Mouse (Mus musculus) forebrain, embryonic 16.5 days (tissue): Measurements from ENCODE around the gene Ptprn2. TPM values are rescaled to one million over a fixed set of nuclear protein-coding genes. Genes with fewer than 3 reads are reported as not detected.

Experiments used
- ATAC-seq: fragments of 200-750 bp; cut with Nextera tagmentation; 2 replicates; pipeline ENCODE4 v1.8.0; 2017; ENCODE audit warnings: mild to moderate bottlenecking, moderate library complexity
- H3K27ac ChIP-seq: fragments of 300-500 bp; sonication (generic); 2 replicates; pipeline ENCODE4 v1.5.1; 2014; ENCODE audit warnings: low read length, control low read depth
- H3K27me3 ChIP-seq: fragments of 300-500 bp; sonication (generic); replicated peaks from 2 replicates; pipeline ENCODE4 v1.6.1; 2014; ENCODE audit warnings: low read length; ENCODE audit not compliant: control insufficient read depth, insufficient read depth
- H3K36me3 ChIP-seq: fragments of 300-500 bp; sonication (generic); 2 replicates; pipeline ENCODE4 v1.6.1; 2014; ENCODE audit not compliant: control insufficient read depth, insufficient read depth
- H3K4me1 ChIP-seq: fragments of 300-500 bp; sonication (generic); replicated peaks from 2 replicates; pipeline ENCODE4 v1.6.1; 2014; ENCODE audit warnings: low read length; ENCODE audit not compliant: control insufficient read depth, insufficient read depth
- H3K4me2 ChIP-seq: fragments of 300-500 bp; sonication (generic); 2 replicates; pipeline ENCODE4 v1.6.1; 2014; ENCODE audit warnings: mild to moderate bottlenecking, low read length, control low read depth
- H3K4me3 ChIP-seq: fragments of 300-500 bp; sonication (generic); replicated peaks from 2 replicates; pipeline ENCODE4 v1.5.1; 2014; ENCODE audit warnings: mild to moderate bottlenecking, low read length, control low read depth
- H3K9ac ChIP-seq: fragments of 300-500 bp; sonication (generic); replicated peaks from 2 replicates; pipeline ENCODE4 v1.6.1; 2014; ENCODE audit warnings: low read depth, low read length, control low read depth
- H3K9me3 ChIP-seq: fragments of 300-500 bp; sonication (generic); 2 replicates; pipeline ENCODE4 v1.6.1; 2016; ENCODE audit warnings: low read length; ENCODE audit not compliant: control insufficient read depth
- WGBS: fragments of 180-500 bp; shearing (Covaris S2); extraction: QIAGEN DNeasy Blood & Tissue Kit; methylation state at CpG from one replicate; pipeline ENCODE4 v1.1.7; 2014; 5-methylcytosine and 5-hydroxymethylcytosine counted together
- polyA plus RNA-seq: library from polyadenylated mRNA; unstranded; fragments of >200 nt; fragmentation: Nextera tagmentation; extraction: Ambion mirVana; gene quantifications from 2 replicates; pipeline ENCODE4 v1.2.1, GENCODE M21; 2015

Gene Ptprn2
- polyA plus RNA-seq, 1 experiment from 2014 or later = 11.5 TPM

GRCm38 (mm10) chr12:117016753-117017595 lies 531.5 kb downstream of the Ptprn2 start:
- Histone ChIP-seq H3K9me3 (no peaks in the 10 kb centered on the region), H3K4me3 (no peak overlapping the region), H3K4me1 (peaks cover 9% of the 10 kb centered on the region), H3K27me3 (no peaks in the 10 kb centered on the region), H3K4me2 (peak overlapping the region; percentile 2; the same call in 1 of the 2 replicates), H3K36me3 (no peaks in the 10 kb centered on the region), H3K27ac (peak overlapping the region; percentile 68), H3K9ac (no peak overlapping the region)
- 30% methylated on average over 15 of the region's 15 CpGs for WGBS
- ATAC-seq = peak; percentile 53

GRCm38 (mm10) chr12:117017912-117018311 lies 532.4 kb downstream of the Ptprn2 start:
- Histone ChIP-seq H3K4me3 (no peak overlapping the region), H3K4me2 (no peak overlapping the region), H3K27me3 (no peaks in the 10 kb centered on the region), H3K4me1 (peaks cover 10% of the 10 kb centered on the region), H3K36me3 (no peaks in the 10 kb centered on the region), H3K9me3 (no peaks in the 10 kb centered on the region), H3K27ac (peak overlapping the region; percentile 46), H3K9ac (0 out of 2 replicates have a peak overlapping the region, but pooled peaks have one; percentile 9)
- no peak for ATAC-seq
- WGBS = 27% methylated on average over 2 of the region's 2 CpGs

- Histone ChIP-seq H3K4me3 (no peak overlapping the region), H3K27ac (no peak overlapping the region), H3K9ac (no peak overlapping the region), H3K36me3 (no peaks in the 10 kb centered on the region), H3K4me2 (no peak overlapping the region), H3K27me3 (no peaks in the 10 kb centered on the region), H3K4me1 (peaks cover 21% of the 10 kb centered on the region), H3K9me3 (no peaks in the 10 kb centered on the region)
- ATAC-seq = no peak
- 79% methylated on average over 4 of the region's 4 CpGs for WGBS
Measured at GRCm38 (mm10) chr12:117023235-117023634, 537.7 kb downstream of the Ptprn2 start.

- no peaks in the 10 kb centered on the region for H3K27me3 ChIP-seq
- H3K27ac ChIP-seq = no peak overlapping the region; the same call in 1 of the 2 replicates
- H3K4me3 ChIP-seq = no peak overlapping the region
- 67% methylated on average over 4 of the region's 4 CpGs for WGBS
- ATAC-seq = no peak
- H3K4me1 ChIP-seq = peaks cover 38% of the 10 kb centered on the region
- H3K9ac ChIP-seq = no peak overlapping the region
- H3K9me3 ChIP-seq = no peaks in the 10 kb centered on the region
- no peaks in the 10 kb centered on the region for H3K36me3 ChIP-seq
- no peak overlapping the region for H3K4me2 ChIP-seq
Measured at GRCm38 (mm10) chr12:117024916-117025315, 539.4 kb downstream of the Ptprn2 start.

GRCm38 (mm10) chr12:117025676-117026075 lies 540.2 kb downstream of the Ptprn2 start:
- ATAC-seq = no peak
- H3K27ac ChIP-seq = no peak overlapping the region
- H3K4me1 ChIP-seq = peaks cover 42% of the 10 kb centered on the region

GRCm38 (mm10) chr12:117027351-117027750 lies 541.8 kb downstream of the Ptprn2 start:
- ATAC-seq = no peak
- 90% methylated on average over 6 of the region's 6 CpGs for WGBS

More at GRCm38 (mm10) chr12:117025676-117026075, 540.2 kb downstream of the Ptprn2 start:
- H3K36me3 ChIP-seq = no peaks in the 10 kb centered on the region
- no peak overlapping the region for H3K9ac ChIP-seq
- H3K27me3 ChIP-seq = no peaks in the 10 kb centered on the region
- H3K4me3 ChIP-seq = no peak overlapping the region
- H3K4me2 ChIP-seq = no peak overlapping the region
- no peaks in the 10 kb centered on the region for H3K9me3 ChIP-seq

GRCm38 (mm10) chr12:117028333-117028961 lies 542.9 kb downstream of the Ptprn2 start:
- Histone ChIP-seq H3K9me3 (no peaks in the 10 kb centered on the region), H3K27me3 (no peaks in the 10 kb centered on the region), H3K27ac (peak overlapping the region; percentile 72), H3K9ac (0 out of 2 replicates have a peak overlapping the region, but pooled peaks have one; percentile 10), H3K4me3 (no peak overlapping the region), H3K4me1 (peaks cover 44% of the 10 kb centered on the region), H3K36me3 (no peaks in the 10 kb centered on the region), H3K4me2 (peak overlapping the region; percentile 21; the same call in 1 of the 2 replicates)
- whole genome bisulfite sequencing = 24% methylated on average over 5 of the region's 5 CpGs
- ATAC-seq = peak; percentile 72

More at GRCm38 (mm10) chr12:117027351-117027750, 541.8 kb downstream of the Ptprn2 start:
- Histone ChIP-seq H3K9ac (no peak overlapping the region), H3K9me3 (no peaks in the 10 kb centered on the region), H3K4me1 (peaks cover 40% of the 10 kb centered on the region), H3K27ac (no peak overlapping the region), H3K36me3 (no peaks in the 10 kb centered on the region), H3K4me3 (no peak overlapping the region), H3K27me3 (no peaks in the 10 kb centered on the region), H3K4me2 (no peak overlapping the region)

GRCm38 (mm10) chr12:117033172-117033571 lies 547.7 kb downstream of the Ptprn2 start:
- WGBS = 92% methylated on average over 1 of the region's 1 CpGs
- Histone ChIP-seq H3K9me3 (no peaks in the 10 kb centered on the region), H3K27ac (no peak overlapping the region)

GRCm38 (mm10) chr12:117034506-117034905 lies 549.0 kb downstream of the Ptprn2 start:
- no peak overlapping the region for H3K4me2 ChIP-seq
- H3K4me3 ChIP-seq = no peak overlapping the region
- no peaks in the 10 kb centered on the region for H3K9me3 ChIP-seq
- no peak overlapping the region for H3K27ac ChIP-seq
- WGBS = 93% methylated on average over 3 of the region's 3 CpGs
- no peak for ATAC-seq
- no peak overlapping the region for H3K9ac ChIP-seq
- peaks cover 19% of the 10 kb centered on the region for H3K4me1 ChIP-seq
- H3K36me3 ChIP-seq = no peaks in the 10 kb centered on the region
- peaks cover 2% of the 10 kb centered on the region; the same call in 1 of the 2 replicates for H3K27me3 ChIP-seq

More at GRCm38 (mm10) chr12:117033172-117033571, 547.7 kb downstream of the Ptprn2 start:
- Histone ChIP-seq H3K4me3 (no peak overlapping the region), H3K27me3 (peaks cover 2% of the 10 kb centered on the region; the same call in 1 of the 2 replicates), H3K9ac (no peak overlapping the region), H3K4me1 (peaks cover 29% of the 10 kb centered on the region), H3K36me3 (no peaks in the 10 kb centered on the region), H3K4me2 (no peak overlapping the region)
- ATAC-seq = no peak
